Mouse (Mus musculus) layer of hippocampus, adult 9-11 months (tissue): ENCODE measurements around the gene Asphd1.
"Not testable (repeated sequence)": the region's sequence is repeated elsewhere in the genome, so short reads cannot be mapped to it uniquely, and the experiment has no call there.

Experiments
- DNase-seq: peaks from one replicate; pipeline ENCODE4 v3.0.0; 2022

Gene Asphd1

GRCm38 (mm10) chr7:126950647-126951615 is 1.5 kb upstream of the Asphd1 start:
- DNase-seq = no peak

- peak; percentile 81 for DNase-seq
These were observed 638 bp upstream of the Asphd1 start, which contains the start of gene Sez6l2 for GRCm38 (mm10) chr7:126949793-126950646. Gene Sez6l2 (plus strand): TSS chr7:126950563.

GRCm38 (mm10) chr7:126948626-126949025 is 756 bp downstream of the Asphd1 start:
- no peak for DNase-seq

- DNase-seq = peak; percentile 34
These were observed 2.9 kb downstream of the Asphd1 start for GRCm38 (mm10) chr7:126946530-126946929.

- DNase-seq = peak; percentile 82
These were observed 7.6 kb downstream of the Asphd1 start for GRCm38 (mm10) chr7:126941801-126942200.

GRCm38 (mm10) chr7:126941171-126941570 is 8.2 kb downstream of the Asphd1 start:
- peak; percentile 45 for DNase-seq

GRCm38 (mm10) chr7:126932652-126933051 is 16.7 kb downstream of the Asphd1 start:
- DNase-seq = no peak

- no peak for DNase-seq
These were observed 20.3 kb downstream of the Asphd1 start for GRCm38 (mm10) chr7:126929046-126929445.

GRCm38 (mm10) chr7:126928384-126929037 is 20.9 kb downstream of the Asphd1 start, which contains the start of gene Kctd13:
Gene Kctd13 (plus strand): TSS chr7:126928879.
- peak; percentile 92 for DNase-seq

- DNase-seq = no peak
These were observed 23.1 kb downstream of the Asphd1 start for GRCm38 (mm10) chr7:126926299-126926698.

GRCm38 (mm10) chr7:126923999-126924398 is 25.4 kb downstream of the Asphd1 start:
- peak; percentile 69 for DNase-seq

- no peak for DNase-seq
These were observed 26.7 kb downstream of the Asphd1 start, which contains the start of gene Tmem219 for GRCm38 (mm10) chr7:126922624-126923060. Gene Tmem219 (minus strand): TSS chr7:126922917.

- no peak for DNase-seq
These were observed 27.8 kb downstream of the Asphd1 start for GRCm38 (mm10) chr7:126921563-126921962.

GRCm38 (mm10) chr7:126919973-126920372 is 29.4 kb downstream of the Asphd1 start:
- no peak for DNase-seq

- DNase-seq = not testable (repeated sequence)
These were observed 31.0 kb downstream of the Asphd1 start for GRCm38 (mm10) chr7:126918356-126918755.

GRCm38 (mm10) chr7:126914844-126915243 is 34.5 kb downstream of the Asphd1 start:
- no peak for DNase-seq

GRCm38 (mm10) chr7:126905590-126905989 is 43.8 kb downstream of the Asphd1 start:
- DNase-seq = no peak

- DNase-seq = not testable (repeated sequence)
These were observed 49.6 kb downstream of the Asphd1 start for GRCm38 (mm10) chr7:126899781-126900180.

GRCm38 (mm10) chr7:126898102-126898990 is 51.0 kb downstream of the Asphd1 start:
- peak; percentile 94 for DNase-seq

GRCm38 (mm10) chr7:126897390-126898101 is 51.8 kb downstream of the Asphd1 start:
- peak; percentile 70 for DNase-seq

GRCm38 (mm10) chr7:126896912-126897311 is 52.5 kb downstream of the Asphd1 start:
- no peak for DNase-seq
